Mouse (Mus musculus): ENCODE measurements around the gene Sephs2.

Gene Sephs2

GRCm38 (mm10) chr7:127232622-127233367 is 41.1 kb downstream of the Sephs2 start, which contains the start of the genes Zfp553 and Sept1:
TSS of gene Zfp553 (plus strand) at chr7:127233061.
TSS of gene Sept1 (minus strand) at chr7:127233130.
- peak; percentile 45 for DNase-seq (ENCODE audit: low spot score)

GRCm38 (mm10) chr7:127231826-127232621 is 41.8 kb downstream of the Sephs2 start:
- no peak for DNase-seq (ENCODE audit: low spot score)

- no peak for DNase-seq (ENCODE audit: low spot score)
Observed at GRCm38 (mm10) chr7:127231376-127231775, 42.5 kb downstream of the Sephs2 start.

GRCm38 (mm10) chr7:127228615-127229303 is 45.1 kb downstream of the Sephs2 start:
- DNase-seq (ENCODE audit: low spot score): no peak

- DNase-seq (ENCODE audit: low spot score): no peak
Observed at GRCm38 (mm10) chr7:127225147-127225995, 48.5 kb downstream of the Sephs2 start.

GRCm38 (mm10) chr7:127224616-127225015 is 49.2 kb downstream of the Sephs2 start:
- DNase-seq (ENCODE audit: low spot score): no peak

GRCm38 (mm10) chr7:127223515-127224478 is 50.1 kb downstream of the Sephs2 start:
- DNase-seq (ENCODE audit: low spot score): no peak

GRCm38 (mm10) chr7:127223106-127223505 is 50.7 kb downstream of the Sephs2 start:
- DNase-seq (ENCODE audit: low spot score): no peak

Data from urinary bladder, postnatal 10 days (tissue).